In genomic region chr2:33847196-33847834, GRCm38 (mm10) we compare ENCODE assay signal across 9 mouse cellular contexts. TPM values are rescaled to one million over a fixed set of nuclear protein-coding genes. Genes with fewer than 3 reads are reported as not detected.
DNase-seq lines count a peak whose midpoint lies in the region; ATAC-seq and TF ChIP-seq lines count a peak whose summit lies in the region.
"Had no signal": no experiment of that assay in that cellular context is flagged by ENCODE, and none has a peak within 500 bp of the region (broad histone marks: within the 10 kb centered on the region; RNA-seq: fewer than 3 reads in every experiment).

No protein-coding gene starts in this region.

- no peak overlapping the region for H3K9ac ChIP-seq in forebrain, embryonic 15.5 days (replicated peaks)
- H3K9ac ChIP-seq in liver, embryonic 14.5 days (replicated peaks), result no peak overlapping the region; the same call in none of the 2 replicates
- 0 out of 2 replicates have a peak overlapping the region, but pooled peaks have one; percentile 7 for H3K9ac ChIP-seq in stomach, embryonic 16.5 days (ENCODE audit: low read length)
- H3K9ac ChIP-seq in intestine, postnatal 0 days (ENCODE audit: low read depth, low read length), result no peak overlapping the region

- no peak overlapping the region for H3K4me3 ChIP-seq in forebrain, embryonic 15.5 days
- H3K4me3 ChIP-seq in liver, embryonic 14.5 days (ENCODE audit: insufficient read depth in 1 of 2, low read depth in 2 of 2, low read length in 2 of 2), result no peak overlapping the region
- no peak overlapping the region for H3K4me3 ChIP-seq in stomach, embryonic 16.5 days (replicated peaks; ENCODE audit: low read length)
- no peak overlapping the region for H3K4me3 ChIP-seq in intestine, postnatal 0 days (ENCODE audit: low read depth, low read length)

- TF ChIP-seq EP300 in liver, embryonic 14.5 days (IDR thresholded peaks at IDR 0.05; ENCODE audit: low read depth), result no peak

- no peak for ATAC-seq in forebrain, embryonic 15.5 days (replicated peaks)
- no peak for ATAC-seq in liver, embryonic 14.5 days (ENCODE audit: insufficient read depth)
- no peak for ATAC-seq in stomach, embryonic 16.5 days (ENCODE audit: insufficient read depth, low FRiP score)
- ATAC-seq in intestine, postnatal 0 days, result no peak
- ATAC-seq: Patski had no signal

- peak overlapping the region; percentile 55 for H3K27ac ChIP-seq in forebrain, embryonic 15.5 days (replicated peaks)
- H3K27ac ChIP-seq in liver, embryonic 14.5 days, result peak overlapping the region; percentile 32
- H3K27ac ChIP-seq in stomach, embryonic 16.5 days (ENCODE audit: low read length), result 0 out of 2 replicates have a peak overlapping the region, but pooled peaks have one; percentile 6
- no peak overlapping the region for H3K27ac ChIP-seq in intestine, postnatal 0 days (ENCODE audit: low read depth, low read length)

- no peak overlapping the region for H3K4me2 ChIP-seq in forebrain, embryonic 15.5 days (replicated peaks)
- no peak overlapping the region for H3K4me2 ChIP-seq in liver, embryonic 14.5 days (ENCODE audit: low read depth)
- H3K4me2 ChIP-seq in stomach, embryonic 16.5 days (ENCODE audit: low read depth, low read length), result no peak overlapping the region
- H3K4me2 ChIP-seq in intestine, postnatal 0 days (replicated peaks; ENCODE audit: low read depth), result no peak overlapping the region

- no peaks in the 10 kb centered on the region for H3K27me3 ChIP-seq in forebrain, embryonic 15.5 days
- H3K27me3 ChIP-seq in liver, embryonic 14.5 days (ENCODE audit: control insufficient read depth, insufficient read depth, low read length), result no peaks in the 10 kb centered on the region
- H3K27me3 ChIP-seq in stomach, embryonic 16.5 days (ENCODE audit: control insufficient read depth, insufficient read depth, low read length), result no peaks in the 10 kb centered on the region
- no peaks in the 10 kb centered on the region for H3K27me3 ChIP-seq in intestine, postnatal 0 days (replicated peaks; ENCODE audit: control insufficient read depth, insufficient read depth, low read length)
- H3K27me3 ChIP-seq: Patski had no signal

- H3K4me1 ChIP-seq in forebrain, embryonic 15.5 days, result peaks cover 18% of the 10 kb centered on the region
- peaks cover 52 to 60% of the 10 kb centered on the region in 2 experiments for H3K4me1 ChIP-seq in liver, embryonic 14.5 days (replicated peaks; ENCODE audit: control insufficient read depth in 2 of 2, insufficient read depth in 2 of 2, low read length in 1 of 2)
- peaks cover 11% of the 10 kb centered on the region; the same call in 1 of the 2 replicates for H3K4me1 ChIP-seq in stomach, embryonic 16.5 days (ENCODE audit: control insufficient read depth, insufficient read depth, low read length)
- H3K4me1 ChIP-seq in intestine, postnatal 0 days (replicated peaks; ENCODE audit: control insufficient read depth, insufficient read depth, low read length), result no peaks in the 10 kb centered on the region

- no peaks in the 10 kb centered on the region for H3K36me3 ChIP-seq in forebrain, embryonic 15.5 days
- H3K36me3 ChIP-seq in liver, embryonic 14.5 days (replicated peaks; ENCODE audit: control insufficient read depth, insufficient read depth, low read depth), result no peaks in the 10 kb centered on the region
- H3K36me3 ChIP-seq in stomach, embryonic 16.5 days (ENCODE audit: control insufficient read depth, insufficient read depth, low read length), result no peaks in the 10 kb centered on the region
- H3K36me3 ChIP-seq in intestine, postnatal 0 days (ENCODE audit: control insufficient read depth, insufficient read depth), result no peaks in the 10 kb centered on the region

- no peak for TF ChIP-seq CTCF in liver, embryonic 14.5 days (IDR thresholded peaks at IDR 0.05; ENCODE audit: low read depth)
- TF ChIP-seq CTCF in intestine, postnatal 0 days (IDR thresholded peaks at IDR 0.05; ENCODE audit: low read depth), result no peak

- peak; percentile 17 to 30 for DNase-seq in spleen, postnatal 10 days (ENCODE audit: low spot score in 2 of 2)
- no peak for DNase-seq in spleen, adult 12 weeks (ENCODE audit: low spot score)
- DNase-seq in liver, embryonic 14.5 days (ENCODE audit: low read depth in 3 of 3, low spot score in 3 of 3), result no peak
- no peak for DNase-seq in layer of hippocampus, adult 11-12 months (ENCODE audit: low spot score)
- DNase-seq in retina, postnatal 1 day, result no peak

- H3K9me3 ChIP-seq in forebrain, embryonic 15.5 days, result no peaks in the 10 kb centered on the region
- no peaks in the 10 kb centered on the region for H3K9me3 ChIP-seq in liver, embryonic 14.5 days (ENCODE audit: control insufficient read depth, low read length)
- H3K9me3 ChIP-seq in stomach, embryonic 16.5 days (replicated peaks; ENCODE audit: control insufficient read depth, low read length), result no peaks in the 10 kb centered on the region
- no peaks in the 10 kb centered on the region for H3K9me3 ChIP-seq in intestine, postnatal 0 days (ENCODE audit: control insufficient read depth)

- 88% methylated on average over 11 of the region's 11 CpGs for WGBS in forebrain, embryonic 15.5 days
- WGBS in liver, embryonic 14.5 days (ENCODE audit: insufficient replicate concordance), result 48% methylated on average over 11 of the region's 11 CpGs
- WGBS in stomach, embryonic 16.5 days, result 76% methylated on average over 11 of the region's 11 CpGs
- 81% methylated on average over 11 of the region's 11 CpGs for WGBS in intestine, postnatal 0 days

RNA-seq across cellular contexts. Expression of gene Mvb12b, which starts 40.4 kb away (rescaled TPM):
- polyA plus RNA-seq in forebrain, embryonic 15.5 days (2015; fragmentation: Nextera tagmentation; extraction: Ambion mirVana), result 75.9 and 85.8 TPM in 2 replicates
- 6.6 and 6.9 TPM in 2 replicates for polyA plus RNA-seq in liver, embryonic 14.5 days (2012; rRNA removed)
- polyA plus RNA-seq in liver, embryonic 14.5 days (2014; fragmentation: Nextera tagmentation; extraction: Ambion mirVana), result 8.3 and 11.3 TPM in 2 replicates
- polyA plus RNA-seq in stomach, embryonic 16.5 days (2015; fragmentation: Nextera tagmentation; extraction: Ambion mirVana), result 8.5 and 11.9 TPM in 2 replicates
- polyA plus RNA-seq in intestine, postnatal 0 days (2015; fragmentation: Nextera tagmentation; extraction: Ambion mirVana), result 6.7 and 7.6 TPM in 2 replicates

Comparison
In these comparisons a context has a peak if more than half of its experiments do, and no peak if none do; other contexts are left out.
1. DNase-seq: peak in spleen, postnatal 10 days (2 of 2); none in spleen, adult 12 weeks (single experiment), liver, embryonic 14.5 days (0 of 3), layer of hippocampus, adult 11-12 months (single experiment) and retina, postnatal 1 day (single experiment).